Mouse (Mus musculus) cerebellum, adult 2 months (tissue): ENCODE data around the gene Ppfia4. TPM values are rescaled to one million over a fixed set of nuclear protein-coding genes. Genes with fewer than 3 reads are reported as not detected.
A peak's percentile ranks its signal among the peaks of the same experiment; 100 is the strongest.
"Not testable (repeated sequence)": the region's sequence is repeated elsewhere in the genome, so short reads cannot be mapped to it uniquely, and the experiment has no call there.

Experiments used
- DNase-seq, 2 experiments: peaks; one replicate each; pipeline ENCODE4 v3.0.0; 2021
- H3K27ac ChIP-seq: fragments of 200-500 bp; 2 replicates; pipeline ENCODE4 v1.5.1; 2012; ENCODE audit warnings: low read length, control low read depth, inconsistent platforms; ENCODE audit not compliant: insufficient read depth
- H3K27me3 ChIP-seq: fragments of 200-500 bp; 2 replicates; pipeline ENCODE4 v1.6.1; 2012; ENCODE audit warnings: inconsistent platforms, mild to moderate bottlenecking, low read length, moderate library complexity; ENCODE audit not compliant: control insufficient read depth, insufficient read depth
- H3K4me1 ChIP-seq: fragments of 200-500 bp; 2 replicates; pipeline ENCODE4 v1.6.1; 2011; ENCODE audit warnings: low read length; ENCODE audit not compliant: control insufficient read depth, insufficient read depth
- H3K4me3 ChIP-seq: fragments of 200-500 bp; replicated peaks from 2 replicates; pipeline ENCODE3; 2011; ENCODE audit warnings: mild to moderate bottlenecking, low read depth, low read length, control low read depth; ENCODE audit not compliant: insufficient read depth
- CTCF ChIP-seq: fragments of 200-500 bp; IDR thresholded peaks from 2 replicates; pipeline ENCODE4 v1.5.1; 2011; ENCODE audit warnings: low read depth, mild to moderate bottlenecking, control low read depth, low read length, moderate library complexity, borderline replicate concordance; ENCODE audit not compliant: insufficient read depth
- POLR2A ChIP-seq: fragments of 200-500 bp; IDR thresholded peaks from 2 replicates; pipeline ENCODE4 v1.6.1; 2011; ENCODE audit warnings: low read length, control low read depth, borderline replicate concordance; ENCODE audit not compliant: insufficient read depth
- WGBS: fragments of 180-500 bp; shearing (Covaris S2); methylation state at CpG from one replicate; pipeline ENCODE4 v1.1.7; 2018; 5-methylcytosine and 5-hydroxymethylcytosine counted together
- polyA plus RNA-seq: library from polyadenylated mRNA; depleted of rRNA; stranded (reverse); fragments of >200 nt; gene quantifications from 2 replicates; pipeline ENCODE4 v1.2.3, GENCODE M21; 2012; rRNA removed

The Ppfia4 gene
- polyA plus RNA-seq, 1 experiment, result 192 TPM

GRCm38 (mm10) chr1:134273493-134274395 is 59.0 kb downstream of the Ppfia4 start:
- TF ChIP-seq CTCF, result no peak
- no peak; the same call in 1 of the 2 replicates for TF ChIP-seq POLR2A
- WGBS, result 9% methylated on average over 9 of the region's 9 CpGs
- Histone ChIP-seq H3K4me1 (peaks cover 56% of the 10 kb centered on the region), H3K27me3 (no peaks in the 10 kb centered on the region), H3K27ac (peak overlapping the region; percentile 95), H3K4me3 (no peak overlapping the region)
- peak; percentile 78 to 89 for DNase-seq

GRCm38 (mm10) chr1:134272754-134273250 is 59.9 kb downstream of the Ppfia4 start:
- peaks cover 51% of the 10 kb centered on the region for H3K4me1 ChIP-seq
- no peaks in the 10 kb centered on the region for H3K27me3 ChIP-seq
- peak in 1 of 2 experiments; percentile 62 for DNase-seq
- 37% methylated on average over 5 of the region's 5 CpGs for WGBS
- no peak overlapping the region for H3K4me3 ChIP-seq
- TF ChIP-seq POLR2A (no peak), CTCF (no peak)
- peak overlapping the region; percentile 95 for H3K27ac ChIP-seq

- H3K27ac ChIP-seq, result no peak overlapping the region
Measured at GRCm38 (mm10) chr1:134270026-134270425, 62.7 kb downstream of the Ppfia4 start.

GRCm38 (mm10) chr1:134265797-134266196 is 66.9 kb downstream of the Ppfia4 start:
- Histone ChIP-seq H3K4me3 (no peak overlapping the region), H3K27ac (no peak overlapping the region), H3K27me3 (no peaks in the 10 kb centered on the region), H3K4me1 (no peaks in the 10 kb centered on the region)
- WGBS, result 65% methylated on average over 2 of the region's 2 CpGs
- no peak for DNase-seq
- TF ChIP-seq CTCF (no peak), POLR2A (no peak)

More at GRCm38 (mm10) chr1:134270026-134270425, 62.7 kb downstream of the Ppfia4 start:
- Histone ChIP-seq H3K4me1 (peaks cover 26% of the 10 kb centered on the region), H3K4me3 (no peak overlapping the region), H3K27me3 (no peaks in the 10 kb centered on the region)
- DNase-seq, result no peak
- WGBS, result 91% methylated on average over 7 of the region's 7 CpGs
- TF ChIP-seq CTCF (no peak), POLR2A (no peak)

- Histone ChIP-seq H3K4me1 (no peaks in the 10 kb centered on the region), H3K27me3 (no peaks in the 10 kb centered on the region), H3K4me3 (no peak overlapping the region), H3K27ac (no peak overlapping the region)
- no peak for TF ChIP-seq CTCF
- no peak for TF ChIP-seq POLR2A
- no peak for DNase-seq
- WGBS, result 97% methylated on average over 6 of the region's 6 CpGs
Measured at GRCm38 (mm10) chr1:134264341-134264740, 68.4 kb downstream of the Ppfia4 start.

GRCm38 (mm10) chr1:134249681-134250080 is 83.0 kb downstream of the Ppfia4 start:
- H3K27me3 ChIP-seq, result not testable (repeated sequence)
- WGBS, result 59% methylated on average over 1 of the region's 1 CpGs

More at GRCm38 (mm10) chr1:134249681-134250080, 83.0 kb downstream of the Ppfia4 start:
- H3K27ac ChIP-seq, DNase-seq, H3K4me3 ChIP-seq: not testable (repeated sequence)
- peaks cover 11% of the 10 kb centered on the region for H3K4me1 ChIP-seq

Other genes starting within 250 kb of the Ppfia4 start
- gene Chit1, start 221.7 kb downstream of the Ppfia4 start, polyA plus RNA-seq, result not detected in 2 replicates
- gene Chil1, start 150.8 kb downstream of the Ppfia4 start, polyA plus RNA-seq, result 19.8 and 24.2 TPM in 2 replicates
- 0.14 and 0.18 TPM in 2 replicates for gene Mybph, start 139.5 kb downstream of the Ppfia4 start, polyA plus RNA-seq
- gene Adora1, start 97.5 kb downstream of the Ppfia4 start, polyA plus RNA-seq, result 154 and 160 TPM in 2 replicates
- gene Myog, start 42.9 kb downstream of the Ppfia4 start, polyA plus RNA-seq, result 0.06 TPM in 1 of 2 replicates, not detected in the other
- gene Tmem183a, start 29.1 kb upstream of the Ppfia4 start, polyA plus RNA-seq, result 66.2 and 68.4 TPM in 2 replicates
- gene 4933406M09Rik, start 53.0 kb upstream of the Ppfia4 start, polyA plus RNA-seq, result not detected in 2 replicates
- 22.3 and 23.0 TPM in 2 replicates for gene Cyb5r1, start 72.6 kb upstream of the Ppfia4 start, polyA plus RNA-seq
- gene Adipor1, start 82.5 kb upstream of the Ppfia4 start, polyA plus RNA-seq, result 68.1 and 70.2 TPM in 2 replicates
- 29.8 and 30.7 TPM in 2 replicates for gene Klhl12, start 122.6 kb upstream of the Ppfia4 start, polyA plus RNA-seq
- 33.5 and 33.9 TPM in 2 replicates for gene Rabif, start 161.7 kb upstream of the Ppfia4 start, polyA plus RNA-seq
- 0.13 TPM in 1 of 2 replicates, not detected in the other for gene Mgat4e, start 216.8 kb upstream of the Ppfia4 start, polyA plus RNA-seq
- gene Kdm5b, start 227.2 kb upstream of the Ppfia4 start, polyA plus RNA-seq, result 20.5 and 22.9 TPM in 2 replicates